Mouse (Mus musculus): ENCODE measurements around the gene G6pc. TPM values are rescaled to one million over a fixed set of nuclear protein-coding genes. Genes with fewer than 3 reads are reported as not detected.

G6pc gene
- polyA plus RNA-seq, 2 experiments from 2014 or later = not detected

Other genes starting within 250 kb of the G6pc start
- 10 to 100 TPM; 14.4 to 24.7 TPM for gene Retreg3, start 247.7 kb upstream of the G6pc start, polyA plus RNA-seq (2017; shearing (Covaris generic))
- 10 to 100 TPM; 17.7 to 26.8 TPM for gene Tubg1, start 247.6 kb upstream of the G6pc start, polyA plus RNA-seq (2017; shearing (Covaris generic))
- gene Tubg2, start 211.7 kb upstream of the G6pc start, polyA plus RNA-seq (2017; shearing (Covaris generic)) = under 1 TPM; 0.68 to 0.94 TPM
- under 1 TPM; 0.29 to 0.33 TPM for gene Cntnap1, start 197.0 kb upstream of the G6pc start, polyA plus RNA-seq (2017; shearing (Covaris generic))
- not detected for gene Plekhh3, start 196.2 kb upstream of the G6pc start, polyA plus RNA-seq (2017; shearing (Covaris generic))
- gene Ccr10, start 192.1 kb upstream of the G6pc start, polyA plus RNA-seq (2017; shearing (Covaris generic)) = 1 to 10 TPM; 1.5 to 1.6 TPM
- 10 to 100 TPM; 48.1 to 52.2 TPM for gene Ezh1, start 141.1 kb upstream of the G6pc start, polyA plus RNA-seq (2017; shearing (Covaris generic))
- not detected for gene Ramp2, start 121.5 kb upstream of the G6pc start, polyA plus RNA-seq (2017; shearing (Covaris generic))
- 100 to 1,000 TPM; 122 to 153 TPM for gene Vps25, start 113.9 kb upstream of the G6pc start, polyA plus RNA-seq (2017; shearing (Covaris generic))
- 1 to 10 TPM in 1 of 2 experiments, under 1 TPM in 1; 0.58 to 1.0 TPM for gene Wnk4, start 107.0 kb upstream of the G6pc start, polyA plus RNA-seq (2017; shearing (Covaris generic))
- 1 to 10 TPM in 1 of 2 experiments, not detected in 1; 1.0 TPM for gene Cntd1, start 88.5 kb upstream of the G6pc start, polyA plus RNA-seq (2017; shearing (Covaris generic))
- 100 to 1,000 TPM; 109 to 144 TPM for gene Coa3, start 88.4 kb upstream of the G6pc start, polyA plus RNA-seq (2017; shearing (Covaris generic))
- 10 to 100 TPM; 79.0 to 81.0 TPM for gene Becn1, start 65.3 kb upstream of the G6pc start, polyA plus RNA-seq (2017; shearing (Covaris generic))
- gene Psme3, start 51.3 kb upstream of the G6pc start, polyA plus RNA-seq (2017; shearing (Covaris generic)) = 10 to 100 TPM; 37.1 to 53.3 TPM
- 1 to 10 TPM; 2.1 to 2.5 TPM for gene Aoc2, start 42.5 kb upstream of the G6pc start, polyA plus RNA-seq (2017; shearing (Covaris generic))
- gene Aoc3, start 37.0 kb upstream of the G6pc start, polyA plus RNA-seq (2017; shearing (Covaris generic)) = not detected
- gene Aarsd1, start 50.1 kb downstream of the G6pc start, polyA plus RNA-seq (2017; shearing (Covaris generic)) = 10 to 100 TPM; 33.5 to 42.6 TPM
- 1 to 10 TPM in 1 of 2 experiments, not detected in 1; 1.5 TPM for gene Gm27029, start 57.2 kb downstream of the G6pc start, polyA plus RNA-seq (2017; shearing (Covaris generic))
- gene Rundc1, start 57.5 kb downstream of the G6pc start, polyA plus RNA-seq (2017; shearing (Covaris generic)) = 1 to 10 TPM; 5.4 to 8.0 TPM
- 1 to 10 TPM; 1.1 to 4.2 TPM for gene Ptges3l, start 57.8 kb downstream of the G6pc start, polyA plus RNA-seq (2017; shearing (Covaris generic))
- gene Rpl27, start 74.7 kb downstream of the G6pc start, polyA plus RNA-seq (2017; shearing (Covaris generic)) = 100 to 1,000 TPM; 581 to 812 TPM
- 100 to 1,000 TPM; 148 to 179 TPM for gene Ifi35, start 80.8 kb downstream of the G6pc start, polyA plus RNA-seq (2017; shearing (Covaris generic))
- under 1 TPM; 0.24 to 0.36 TPM for gene Rnd2, start 97.4 kb downstream of the G6pc start, polyA plus RNA-seq (2017; shearing (Covaris generic))
- gene Vat1, start 98.7 kb downstream of the G6pc start, polyA plus RNA-seq (2017; shearing (Covaris generic)) = 1 to 10 TPM in 1 of 2 experiments, under 1 TPM in 1; 0.60 to 1.5 TPM
- 1 to 10 TPM; 5.4 to 5.8 TPM for gene Brca1, start 184.4 kb downstream of the G6pc start, polyA plus RNA-seq (2017; shearing (Covaris generic))
- gene Nbr1, start 184.6 kb downstream of the G6pc start, polyA plus RNA-seq (2017; shearing (Covaris generic)) = 10 to 100 TPM; 42.3 to 84.0 TPM
- gene Tmem106a, start 214.7 kb downstream of the G6pc start, polyA plus RNA-seq (2017; shearing (Covaris generic)) = 10 to 100 TPM; 13.4 to 13.6 TPM
- not detected for gene Gm11634, start 231.7 kb downstream of the G6pc start, polyA plus RNA-seq (2017; shearing (Covaris generic))